Comparison of ENCODE assay signal across 26 mouse cellular contexts in genomic region chr7:35996609-35997008, GRCm38 (mm10).
"Had no signal": no experiment of that assay in that cellular context is flagged by ENCODE, and none has a peak within 500 bp of the region (broad histone marks: within the 10 kb centered on the region; RNA-seq: fewer than 3 reads in every experiment).

No protein-coding gene starts in this region.

- H3K36me3 ChIP-seq: intestine, embryonic 15.5 days; kidney, embryonic 15.5 days; limb, embryonic 12.5 days; limb, embryonic 15.5 days; midbrain, embryonic 10.5 days; midbrain, embryonic 13.5 days; neural tube, embryonic 13.5 days; stomach, embryonic 15.5 days had no signal

- H3K27ac ChIP-seq: intestine, embryonic 15.5 days; kidney, embryonic 15.5 days; left cerebral cortex, adult 2 months; limb, embryonic 12.5 days; limb, embryonic 15.5 days; liver, embryonic 14.5 days; midbrain, embryonic 10.5 days; midbrain, embryonic 13.5 days; neural tube, embryonic 13.5 days; stomach, embryonic 15.5 days had no signal

- DNase-seq: kidney, adult 11 months; kidney, adult 8-10 months; kidney, postnatal 10 days; kidney, postnatal 36 days; layer of hippocampus, postnatal 36 days; liver, postnatal 0 days; retina, postnatal 1 day; right cerebral cortex, postnatal 25 days; spleen, adult 18-20 months; thymus, adult 2 months; thymus, postnatal 14 days; thymus, postnatal 4 days had no signal

- ATAC-seq: intestine, embryonic 15.5 days; liver, postnatal 0 days; midbrain, embryonic 13.5 days; midbrain, embryonic 16.5 days had no signal

- H3K4me2 ChIP-seq: intestine, embryonic 15.5 days; kidney, embryonic 15.5 days; limb, embryonic 12.5 days; limb, embryonic 15.5 days; liver, embryonic 11.5 days; midbrain, embryonic 13.5 days; neural tube, embryonic 13.5 days; stomach, embryonic 15.5 days had no signal

- H3K27me3 ChIP-seq: intestine, embryonic 15.5 days; kidney, embryonic 15.5 days; limb, embryonic 12.5 days; limb, embryonic 15.5 days; megakaryocyte, embryonic 14.5 days; midbrain, embryonic 13.5 days; neural tube, embryonic 13.5 days; stomach, embryonic 15.5 days had no signal

- H3K9ac ChIP-seq: intestine, embryonic 15.5 days; kidney, embryonic 15.5 days; limb, embryonic 12.5 days; limb, embryonic 15.5 days; liver, embryonic 14.5 days; liver, postnatal 0 days; midbrain, embryonic 13.5 days; neural tube, embryonic 13.5 days; stomach, embryonic 15.5 days had no signal

- H3K4me3 ChIP-seq: intestine, embryonic 15.5 days; kidney, embryonic 15.5 days; left cerebral cortex, adult 2 months; limb, embryonic 12.5 days; limb, embryonic 15.5 days; megakaryocyte, embryonic 14.5 days; midbrain, embryonic 10.5 days; midbrain, embryonic 13.5 days; myocyte; neural tube, embryonic 13.5 days; stomach, embryonic 15.5 days had no signal

- H3K9me3 ChIP-seq: intestine, embryonic 15.5 days; kidney, embryonic 15.5 days; limb, embryonic 12.5 days; limb, embryonic 15.5 days; midbrain, embryonic 10.5 days; midbrain, embryonic 13.5 days; stomach, embryonic 15.5 days had no signal

- H3K4me1 ChIP-seq: intestine, embryonic 15.5 days; kidney, embryonic 15.5 days; megakaryocyte, embryonic 14.5 days; midbrain, embryonic 10.5 days; midbrain, embryonic 13.5 days; neural tube, embryonic 13.5 days; stomach, embryonic 15.5 days had no signal
